Mouse (Mus musculus): ENCODE data around the gene Glipr1l2.

GRCm38 (mm10) chr10:112139834-112140233, 56.7 kb downstream of the Glipr1l2 start:
- TF ChIP-seq CTCF (IDR thresholded peaks at IDR 0.05; ENCODE audit: control insufficient read depth, insufficient read depth, low read length) (no peak), POLR2A (IDR thresholded peaks at IDR 0.05; ENCODE audit: borderline replicate concordance, control insufficient read depth, low read depth, low read length) (no peak)
